10 mouse cellular contexts compared by ENCODE assay signal in the genomic region with DNA sequence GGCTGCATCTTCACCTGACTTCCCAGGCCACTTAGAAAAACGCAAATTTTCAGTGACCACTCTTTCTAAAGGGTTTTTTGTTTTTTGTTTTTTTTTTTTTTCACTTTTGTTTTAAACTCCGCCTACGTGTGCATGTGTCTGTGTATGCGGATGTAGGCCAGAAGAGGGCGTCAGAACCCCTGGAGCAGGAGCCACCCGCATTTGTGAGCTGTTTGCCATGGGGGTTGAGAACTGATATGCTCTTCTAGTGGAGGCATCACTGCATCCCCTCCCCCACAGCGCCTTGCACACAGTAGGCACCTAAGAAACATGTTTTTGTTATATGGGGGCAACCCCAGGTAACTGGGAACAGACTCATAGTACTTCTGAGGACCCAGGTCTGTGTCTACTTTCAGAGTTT. TPM values are rescaled to one million over a fixed set of nuclear protein-coding genes. Genes with fewer than 3 reads are reported as not detected.
DNase-seq lines count a peak whose midpoint lies in the region; ATAC-seq and TF ChIP-seq lines count a peak whose summit lies in the region.
"Had no signal": no experiment of that assay in that cellular context is flagged by ENCODE, and none has a peak within 500 bp of the region (broad histone marks: within the 10 kb centered on the region; RNA-seq: fewer than 3 reads in every experiment).

No protein-coding gene starts in this region.

- H3K27ac ChIP-seq in hindbrain, embryonic 10.5 days = peak overlapping the region; percentile 50; the same call in 1 of the 2 replicates
- H3K27ac ChIP-seq in hindbrain, embryonic 12.5 days = no peak overlapping the region
- H3K27ac ChIP-seq in embryonic fibroblast, embryonic 13.5 days (ENCODE audit: insufficient read depth, low read length) = no peak overlapping the region
- no peak overlapping the region for H3K27ac ChIP-seq in stomach, postnatal 0 days (replicated peaks)
- H3K27ac ChIP-seq: embryonic facial prominence, embryonic 13.5 days had no signal

- H3K4me2 ChIP-seq in hindbrain, embryonic 12.5 days (replicated peaks) = no peak overlapping the region
- no peak overlapping the region for H3K4me2 ChIP-seq in stomach, postnatal 0 days (replicated peaks; ENCODE audit: low read depth)
- H3K4me2 ChIP-seq: embryonic facial prominence, embryonic 13.5 days had no signal

- H3K4me1 ChIP-seq in hindbrain, embryonic 10.5 days (replicated peaks) = peaks cover 53% of the 10 kb centered on the region
- H3K4me1 ChIP-seq in hindbrain, embryonic 12.5 days = peaks cover 23% of the 10 kb centered on the region
- peaks cover 11% of the 10 kb centered on the region for H3K4me1 ChIP-seq in embryonic fibroblast, embryonic 13.5 days (ENCODE audit: control insufficient read depth, insufficient read depth, low read length)
- no peaks in the 10 kb centered on the region for H3K4me1 ChIP-seq in stomach, postnatal 0 days (replicated peaks; ENCODE audit: control insufficient read depth, insufficient read depth)

- H3K36me3 ChIP-seq in hindbrain, embryonic 10.5 days = no peaks in the 10 kb centered on the region
- H3K36me3 ChIP-seq in hindbrain, embryonic 12.5 days = no peaks in the 10 kb centered on the region
- no peaks in the 10 kb centered on the region for H3K36me3 ChIP-seq in stomach, postnatal 0 days (ENCODE audit: control insufficient read depth, insufficient read depth, low read length)
- H3K36me3 ChIP-seq: embryonic facial prominence, embryonic 13.5 days had no signal

- ATAC-seq in hindbrain, embryonic 12.5 days (ENCODE audit: low FRiP score) = no peak
- no peak for ATAC-seq in stomach, postnatal 0 days (ENCODE audit: low FRiP score, low TSS enrichment)

- DNase-seq in hindbrain, embryonic 10.5 days (ENCODE audit: low spot score) = peak; percentile 35
- peak; percentile 12 for DNase-seq in thymus, postnatal 14 days
- no peak for DNase-seq in thymus, postnatal 10 days (ENCODE audit: low spot score in 2 of 2)
- DNase-seq in stomach, postnatal 0 days (ENCODE audit: low spot score) = no peak
- DNase-seq in adipocyte (ENCODE audit: low spot score) = no peak
- DNase-seq in ovary, postnatal 10 days (ENCODE audit: low spot score) = no peak
- DNase-seq: lung, postnatal 36 days had no signal

- H3K4me3 ChIP-seq in hindbrain, embryonic 10.5 days = no peak overlapping the region
- no peak overlapping the region for H3K4me3 ChIP-seq in hindbrain, embryonic 12.5 days
- no peak overlapping the region for H3K4me3 ChIP-seq in embryonic fibroblast, embryonic 13.5 days (ENCODE audit: insufficient read depth, low read length)
- no peak overlapping the region for H3K4me3 ChIP-seq in stomach, postnatal 0 days (ENCODE audit: low read depth, low read length)
- H3K4me3 ChIP-seq: embryonic facial prominence, embryonic 13.5 days had no signal

- peak; percentile 33; the same call in 1 of the 2 replicates for TF ChIP-seq CTCF in embryonic fibroblast, embryonic 13.5 days (IDR thresholded peaks at IDR 0.05; ENCODE audit: borderline replicate concordance, insufficient read depth, low read length)
- TF ChIP-seq CTCF in stomach, postnatal 0 days (IDR thresholded peaks at IDR 0.05; ENCODE audit: low read depth) = peak; percentile 64

- H3K27me3 ChIP-seq in hindbrain, embryonic 10.5 days (ENCODE audit: insufficient read depth, poor library complexity, severe bottlenecking) = peaks cover 59% of the 10 kb centered on the region
- peaks cover 34% of the 10 kb centered on the region for H3K27me3 ChIP-seq in hindbrain, embryonic 12.5 days
- no peaks in the 10 kb centered on the region; the same call in 1 of the 2 replicates for H3K27me3 ChIP-seq in stomach, postnatal 0 days (ENCODE audit: control insufficient read depth, insufficient read depth, low read length)

- no peaks in the 10 kb centered on the region for H3K9me3 ChIP-seq in hindbrain, embryonic 10.5 days
- H3K9me3 ChIP-seq in hindbrain, embryonic 12.5 days (replicated peaks) = no peaks in the 10 kb centered on the region
- no peaks in the 10 kb centered on the region for H3K9me3 ChIP-seq in stomach, postnatal 0 days (ENCODE audit: control insufficient read depth, low read length)
- H3K9me3 ChIP-seq: embryonic facial prominence, embryonic 13.5 days had no signal

- no peak for TF ChIP-seq EP300 in stomach, postnatal 0 days (optimal IDR thresholded peaks at IDR 0.05)

- 8% methylated on average over 7 of the region's 7 CpGs for WGBS in hindbrain, embryonic 10.5 days
- WGBS in hindbrain, embryonic 12.5 days = 11% methylated on average over 7 of the region's 7 CpGs
- 20% methylated on average over 7 of the region's 7 CpGs for WGBS in stomach, postnatal 0 days

- no peak for TF ChIP-seq POLR2A in embryonic fibroblast, embryonic 13.5 days (IDR thresholded peaks at IDR 0.05; ENCODE audit: low read depth, low read length)

- H3K9ac ChIP-seq in hindbrain, embryonic 12.5 days = no peak overlapping the region
- H3K9ac ChIP-seq in stomach, postnatal 0 days (ENCODE audit: low read length) = no peak overlapping the region
- H3K9ac ChIP-seq: embryonic facial prominence, embryonic 13.5 days had no signal

RNA-seq across cellular contexts. Expression of a gene that starts 2.2 kb away (rescaled TPM):
- 3.9 and 5.0 TPM in 2 replicates for polyA plus RNA-seq in hindbrain, embryonic 10.5 days (2016; fragmentation: Nextera tagmentation; extraction: Ambion mirVana)
- polyA plus RNA-seq in hindbrain, embryonic 12.5 days (2016; fragmentation: Nextera tagmentation; extraction: Ambion mirVana) = 11.1 and 12.2 TPM in 2 replicates
- polyA plus RNA-seq in embryonic fibroblast, embryonic 13.5 days (2011; ENCODE audit: insufficient read length, low read depth, missing spikeins) = 5.3 and 8.6 TPM in 2 replicates
- 3.0 TPM in 2 replicates for polyA plus RNA-seq in stomach, postnatal 0 days (2015; fragmentation: Nextera tagmentation; extraction: Ambion mirVana)

Comparison
In these comparisons a context has a peak if more than half of its experiments do, and no peak if none do; other contexts are left out.
1. DNase-seq: peak in hindbrain, embryonic 10.5 days (single experiment) and thymus, postnatal 14 days (single experiment); none in thymus, postnatal 10 days (0 of 2), stomach, postnatal 0 days (single experiment), adipocyte (single experiment) and ovary, postnatal 10 days (single experiment).